14 mouse cellular contexts compared by ENCODE assay signal in the genomic region with DNA sequence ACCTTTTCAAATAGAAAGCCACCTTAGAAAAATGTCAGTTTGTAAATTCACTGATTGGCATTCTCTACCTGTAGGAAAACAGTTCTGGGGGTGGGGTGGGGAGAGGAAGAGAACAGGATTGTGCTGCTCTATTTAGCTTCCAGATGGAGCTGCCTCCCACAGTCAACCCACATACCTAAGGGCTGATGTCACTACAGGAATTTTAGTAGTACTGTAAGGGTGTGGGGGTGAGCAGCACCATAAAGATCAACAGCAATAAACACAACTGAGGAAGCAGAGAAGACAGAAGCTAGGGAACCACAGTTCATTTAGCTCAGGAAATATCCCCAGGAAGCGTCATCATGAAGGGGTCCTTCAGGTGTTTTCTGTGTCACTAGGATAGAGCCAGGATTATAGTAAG.
A peak's percentile ranks its signal among the peaks of the same experiment; 100 is the strongest.
DNase-seq lines count a peak whose midpoint lies in the region; ATAC-seq and TF ChIP-seq lines count a peak whose summit lies in the region.
"Had no signal": no experiment of that assay in that cellular context is flagged by ENCODE, and none has a peak within 500 bp of the region (broad histone marks: within the 10 kb centered on the region; RNA-seq: fewer than 3 reads in every experiment).

No protein-coding gene starts in this region.

- no peaks in the 10 kb centered on the region for H3K4me1 ChIP-seq in kidney, postnatal 0 days (replicated peaks; ENCODE audit: insufficient read depth, low read length)
- no peaks in the 10 kb centered on the region for H3K4me1 ChIP-seq in ES-Bruce4 (ENCODE audit: control insufficient read depth, insufficient read depth, low read length)
- H3K4me1 ChIP-seq: hindbrain, embryonic 12.5 days; liver, embryonic 12.5 days; stomach, embryonic 15.5 days had no signal

- H3K9ac ChIP-seq in kidney, postnatal 0 days (ENCODE audit: low read depth, low read length), result no peak overlapping the region
- H3K9ac ChIP-seq in ES-Bruce4 (ENCODE audit: low read depth, poor library complexity, severe bottlenecking), result no peak overlapping the region
- H3K9ac ChIP-seq: hindbrain, embryonic 12.5 days; liver, embryonic 12.5 days; stomach, embryonic 15.5 days had no signal

- intact Hi-C loops in gastrocnemius, adult 2 months (cut with DNase I), result no loop called here

- H3K27ac ChIP-seq in kidney, postnatal 0 days, result no peak overlapping the region
- peak overlapping the region; percentile 67 for H3K27ac ChIP-seq in ES-Bruce4 (ENCODE audit: insufficient read depth, low read length)
- H3K27ac ChIP-seq in gastrocnemius, adult 2 months, result no peak overlapping the region
- H3K27ac ChIP-seq: hindbrain, embryonic 12.5 days; liver, embryonic 12.5 days; stomach, embryonic 15.5 days had no signal

- no peak for TF ChIP-seq EP300 in ES-Bruce4 (IDR thresholded peaks at IDR 0.05; ENCODE audit: insufficient read depth, low read depth, low read length)

- no peak overlapping the region for H3K4me2 ChIP-seq in kidney, postnatal 0 days (ENCODE audit: low read length)
- H3K4me2 ChIP-seq: hindbrain, embryonic 12.5 days; liver, embryonic 12.5 days; stomach, embryonic 15.5 days had no signal

- no peaks in the 10 kb centered on the region for H3K27me3 ChIP-seq in kidney, postnatal 0 days (ENCODE audit: insufficient read depth, low read length)
- no peaks in the 10 kb centered on the region for H3K27me3 ChIP-seq in ES-Bruce4 (ENCODE audit: control insufficient read depth, insufficient read depth, low read length, poor library complexity, severe bottlenecking)
- H3K27me3 ChIP-seq: hindbrain, embryonic 12.5 days; liver, embryonic 12.5 days; stomach, embryonic 15.5 days had no signal

- H3K9me3 ChIP-seq in kidney, postnatal 0 days (replicated peaks; ENCODE audit: low read length), result no peaks in the 10 kb centered on the region
- H3K9me3 ChIP-seq in ES-Bruce4 (replicated peaks; ENCODE audit: control insufficient read depth, insufficient read depth, low read length, poor library complexity, severe bottlenecking), result no peaks in the 10 kb centered on the region
- H3K9me3 ChIP-seq: hindbrain, embryonic 12.5 days; liver, embryonic 12.5 days; stomach, embryonic 15.5 days had no signal

- no peaks in the 10 kb centered on the region for H3K36me3 ChIP-seq in kidney, postnatal 0 days (ENCODE audit: insufficient read depth, low read length)
- no peaks in the 10 kb centered on the region for H3K36me3 ChIP-seq in ES-Bruce4 (ENCODE audit: control insufficient read depth, insufficient read depth, low read length, poor library complexity, severe bottlenecking)
- H3K36me3 ChIP-seq: hindbrain, embryonic 12.5 days; liver, embryonic 12.5 days; stomach, embryonic 15.5 days had no signal

- peak; percentile 17 to 64 for DNase-seq in frontal cortex, postnatal 36 days (ENCODE audit: low spot score in 2 of 2)
- no peak for DNase-seq in frontal cortex, postnatal 14 days (ENCODE audit: low spot score in 2 of 2)
- peak; percentile 67 for DNase-seq in kidney, postnatal 0 days (ENCODE audit: low spot score)
- DNase-seq in kidney, postnatal 10 days, result no peak
- peak; percentile 8 for DNase-seq in forelimb bud, embryonic 11.5 days (ENCODE audit: low read depth, low spot score)
- no peak for DNase-seq in gastrocnemius, adult 2 months
- DNase-seq in spleen, postnatal 14 days (ENCODE audit: low spot score in 2 of 2), result no peak
- DNase-seq: lung, postnatal 4 days had no signal

- 29% methylated on average over 1 of the region's 1 CpGs for WGBS in kidney, postnatal 0 days

- TF ChIP-seq CTCF in kidney, postnatal 0 days (IDR thresholded peaks at IDR 0.05; ENCODE audit: low read depth), result no peak
- no peak for TF ChIP-seq CTCF in ES-Bruce4 (IDR thresholded peaks at IDR 0.05; ENCODE audit: low read depth, low read length)
- no peak for TF ChIP-seq CTCF in gastrocnemius, adult 2 months (IDR thresholded peaks at IDR 0.05)

- no peak; the same call in 1 of the 2 replicates for ATAC-seq in kidney, postnatal 0 days (replicated peaks; ENCODE audit: low FRiP score, low read depth)
- ATAC-seq: CD4-positive, CD25-positive, alpha-beta regulatory T cell, adult 4 months; forebrain, embryonic 14.5 days; liver, embryonic 12.5 days had no signal

- no peak overlapping the region for H3K4me3 ChIP-seq in kidney, postnatal 0 days (replicated peaks; ENCODE audit: low read depth, low read length)
- H3K4me3 ChIP-seq in ES-Bruce4 (ENCODE audit: low read depth, low read length), result no peak overlapping the region
- H3K4me3 ChIP-seq in gastrocnemius, adult 2 months, result no peak overlapping the region
- H3K4me3 ChIP-seq: hindbrain, embryonic 12.5 days; liver, embryonic 12.5 days; stomach, embryonic 15.5 days had no signal

- TF ChIP-seq POLR2A in ES-Bruce4 (IDR thresholded peaks at IDR 0.05; ENCODE audit: insufficient read depth, low read length), result no peak

Comparison
In these comparisons a context has a peak if more than half of its experiments do, and no peak if none do; other contexts are left out.
1. DNase-seq: peak in frontal cortex, postnatal 36 days (2 of 2), kidney, postnatal 0 days (single experiment) and forelimb bud, embryonic 11.5 days (single experiment); none in frontal cortex, postnatal 14 days (0 of 2), kidney, postnatal 10 days (single experiment), gastrocnemius, adult 2 months (single experiment) and spleen, postnatal 14 days (0 of 2).